Mouse (Mus musculus) naive thymus-derived CD4-positive, alpha-beta T cell, adult 2 months (primary cell): ENCODE measurements around the gene Dgat2.

Source experiments
- DNase-seq: peaks from one replicate; pipeline ENCODE4 v3.0.0-alpha.2; 2011; ENCODE audit warnings: low read depth

The Dgat2 gene

GRCm38 (mm10) chr7:99191411-99191810, 8.9 kb upstream of the Dgat2 start:
- DNase-seq = no peak

GRCm38 (mm10) chr7:99189885-99190284, 7.4 kb upstream of the Dgat2 start:
- peak; percentile 21 for DNase-seq

GRCm38 (mm10) chr7:99188630-99189029, 6.1 kb upstream of the Dgat2 start:
- no peak for DNase-seq

- no peak for DNase-seq
Measured at GRCm38 (mm10) chr7:99187451-99187850, 4.9 kb upstream of the Dgat2 start.

GRCm38 (mm10) chr7:99185405-99185804, 2.9 kb upstream of the Dgat2 start:
- DNase-seq = no peak

GRCm38 (mm10) chr7:99183751-99184150, 1.2 kb upstream of the Dgat2 start:
- peak; percentile 43 for DNase-seq

GRCm38 (mm10) chr7:99181619-99182431, 694 bp downstream of the Dgat2 start:
- peak; percentile 51 for DNase-seq

DNA sequence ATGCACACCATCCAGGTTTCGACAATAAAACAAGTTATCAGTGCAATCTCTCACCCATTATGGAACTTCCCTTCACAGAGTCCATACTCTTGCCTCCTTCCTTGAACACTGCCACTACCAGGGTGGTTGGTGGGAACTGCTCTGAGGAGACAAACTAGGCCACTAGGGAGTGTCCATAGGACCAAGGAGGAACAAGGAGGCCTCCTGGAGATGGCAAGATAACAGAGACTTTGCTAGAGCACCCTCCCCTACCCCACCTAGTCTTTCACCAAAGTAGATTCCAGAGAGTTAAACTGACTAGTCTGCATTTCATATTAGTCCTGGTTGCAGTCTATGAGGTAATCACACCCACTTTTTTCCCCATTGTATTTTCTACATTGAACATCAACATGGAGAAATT, 2.4 kb downstream of the Dgat2 start:
- DNase-seq = no peak

- no peak for DNase-seq
Measured at GRCm38 (mm10) chr7:99179271-99179670, 3.2 kb downstream of the Dgat2 start.

GRCm38 (mm10) chr7:99177386-99177785, 5.1 kb downstream of the Dgat2 start:
- no peak for DNase-seq

- no peak for DNase-seq
Measured at GRCm38 (mm10) chr7:99175666-99176065, 6.9 kb downstream of the Dgat2 start.

DNA sequence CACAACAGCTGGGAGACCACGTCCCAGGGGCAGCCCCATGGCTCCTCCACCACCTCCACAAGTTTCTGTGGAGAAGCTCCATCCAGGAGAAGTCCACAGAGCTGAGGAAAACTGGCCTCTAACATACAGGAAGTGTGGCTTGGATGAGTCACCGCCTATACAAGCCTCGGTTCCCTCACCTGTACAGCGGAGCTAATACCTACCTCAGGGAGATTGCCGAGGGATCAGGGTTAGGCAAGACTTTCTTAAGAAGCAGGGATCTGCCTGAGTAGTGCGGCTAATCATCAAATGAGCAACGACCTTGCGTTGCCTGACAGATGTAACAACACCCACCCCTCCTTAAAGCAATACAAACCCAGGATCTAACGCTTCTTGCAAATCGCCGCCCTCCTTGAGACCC, 7.4 kb downstream of the Dgat2 start:
- DNase-seq = no peak

- no peak for DNase-seq
Measured at GRCm38 (mm10) chr7:99174006-99174405, 8.5 kb downstream of the Dgat2 start.

- DNase-seq = no peak
Measured at GRCm38 (mm10) chr7:99172898-99173297, 9.6 kb downstream of the Dgat2 start.

DNA sequence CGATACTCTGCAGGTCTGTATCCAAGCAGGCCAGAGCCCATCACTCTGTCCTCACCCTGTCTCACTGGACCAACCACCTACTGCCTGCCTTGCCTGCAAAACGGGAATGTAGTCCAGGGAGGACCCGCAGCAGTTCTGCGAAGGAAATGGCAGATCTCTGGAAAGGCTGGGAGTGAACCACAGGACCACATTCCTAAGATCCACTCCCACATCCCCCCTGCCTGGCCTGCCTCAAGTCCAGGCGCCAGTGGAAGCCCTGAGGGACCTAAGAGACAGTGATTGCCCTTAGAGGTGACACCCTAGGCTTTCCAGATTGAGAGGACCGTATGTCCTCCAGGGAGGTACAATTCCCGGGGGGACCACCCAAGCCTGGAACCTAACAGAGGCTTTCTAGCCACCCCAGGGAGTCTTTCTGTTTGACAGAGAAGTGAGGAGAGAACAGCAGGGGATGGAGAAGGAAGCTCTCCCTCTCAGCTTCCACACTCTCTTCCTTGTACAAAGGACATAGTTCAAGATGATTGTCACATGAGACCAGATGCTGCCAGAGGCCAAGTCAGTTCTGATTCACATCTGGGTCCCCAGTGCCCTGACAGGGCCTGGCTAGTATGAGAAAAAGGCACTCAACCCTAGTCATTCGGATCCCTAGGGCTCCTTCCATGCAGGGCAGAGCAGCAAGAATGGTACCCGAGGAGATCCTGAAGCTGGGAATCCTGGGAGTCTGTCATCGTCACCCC, 10.6 kb downstream of the Dgat2 start:
- no peak for DNase-seq

GRCm38 (mm10) chr7:99170519-99170918, 12.0 kb downstream of the Dgat2 start:
- no peak for DNase-seq

- DNase-seq = no peak
Measured at GRCm38 (mm10) chr7:99169717-99170403, 12.7 kb downstream of the Dgat2 start.

DNA sequence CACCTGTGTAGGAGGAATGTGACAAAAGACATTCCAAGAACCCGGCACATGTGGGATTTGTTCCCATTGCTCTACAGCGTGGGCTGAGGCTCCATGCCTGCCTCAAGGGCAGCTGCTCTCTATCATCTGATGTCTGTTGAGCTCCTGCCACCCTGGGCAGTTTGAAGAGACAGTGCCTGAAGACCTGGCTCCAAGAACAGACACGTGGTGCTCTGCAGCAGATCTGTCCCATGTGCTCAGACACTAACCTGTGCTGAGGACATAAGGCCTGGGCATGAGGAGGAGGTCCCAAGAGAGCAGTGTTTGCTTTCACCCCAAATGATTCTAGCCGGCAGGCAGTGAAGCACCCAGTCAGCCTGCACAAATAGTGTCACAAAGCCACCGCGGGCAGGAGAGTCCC, 13.8 kb downstream of the Dgat2 start:
- DNase-seq = no peak

DNA sequence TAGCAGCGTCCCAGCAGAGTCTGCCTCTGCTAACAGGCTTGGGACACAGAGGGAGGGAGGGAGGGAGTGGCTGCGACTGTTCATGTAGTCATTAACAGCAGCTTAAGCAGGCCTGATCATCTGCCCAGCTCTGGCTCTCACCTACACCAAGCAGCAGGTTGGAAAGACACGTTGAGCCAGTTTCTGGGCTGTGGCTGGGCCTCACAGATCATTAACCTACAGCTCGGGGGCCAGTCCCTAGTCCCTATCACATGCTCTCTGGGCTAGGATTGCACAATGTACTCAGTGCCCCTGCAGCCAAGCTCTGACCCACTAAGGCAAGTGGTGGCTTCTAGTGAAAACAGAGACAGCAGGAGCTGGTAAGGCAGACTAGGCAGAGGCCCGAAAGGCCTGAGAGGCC, 14.6 kb downstream of the Dgat2 start:
- DNase-seq = no peak

GRCm38 (mm10) chr7:99166159-99166558, 16.4 kb downstream of the Dgat2 start:
- no peak for DNase-seq

- no peak for DNase-seq
Measured at GRCm38 (mm10) chr7:99164873-99165410, 17.6 kb downstream of the Dgat2 start.

GRCm38 (mm10) chr7:99162462-99162861, 20.1 kb downstream of the Dgat2 start:
- DNase-seq = no peak

DNA sequence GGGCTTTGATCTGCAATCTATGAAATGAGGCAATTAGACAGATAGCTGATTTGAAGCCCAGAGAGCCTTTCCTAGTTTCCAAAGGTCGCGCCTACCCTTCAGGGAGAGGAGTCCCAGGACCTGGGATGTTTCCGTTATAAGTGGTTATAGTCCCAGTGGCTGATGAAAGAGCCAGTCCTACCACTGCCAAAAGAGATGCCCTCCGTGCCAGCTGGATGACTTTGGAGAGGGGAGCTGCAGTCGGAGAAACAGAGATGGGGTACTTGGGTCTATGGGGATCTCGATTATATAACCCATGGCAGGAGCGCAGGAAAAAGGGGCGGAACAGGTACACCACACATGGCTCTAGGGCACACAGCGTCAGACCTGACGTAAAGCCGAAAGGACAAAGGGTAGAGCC, 20.6 kb downstream of the Dgat2 start:
- DNase-seq = no peak
